Mouse (Mus musculus): Measurements from ENCODE around the gene Kdm5d. TPM values are rescaled to one million over a fixed set of nuclear protein-coding genes. Genes with fewer than 3 reads are reported as not detected.

Gene Kdm5d
- 13.3 and 18.6 TPM in 2 replicates for polyA plus RNA-seq (2014; fragmentation: Nextera tagmentation; extraction: Ambion mirVana)

GRCm38 (mm10) chrY:897393-898227 lies at the start of gene Kdm5d:
Kdm5d (plus strand) TSS chrY:897788.
- Histone ChIP-seq H3K4me2 (peak within 1 kb of the TSS; percentile 32; the same call in 1 of the 2 replicates), H3K36me3 (ENCODE audit: control insufficient read depth, insufficient read depth, low read length) (no peaks in the 10 kb centered on the region), H3K27me3 (ENCODE audit: control insufficient read depth, insufficient read depth, low read length) (no peaks in the 10 kb centered on the region), H3K9ac (ENCODE audit: low read length) (peak within 1 kb of the TSS; percentile 47; the same call in 1 of the 2 replicates), H3K4me3 (ENCODE audit: low read depth, low read length) (peak within 1 kb of the TSS; percentile 37), H3K4me1 (ENCODE audit: control insufficient read depth, insufficient read depth, low read length) (no peaks in the 10 kb centered on the region), H3K27ac (ENCODE audit: low read depth, low read length) (no peak within 1 kb of the TSS), H3K9me3 (ENCODE audit: control insufficient read depth, low read length) (no peaks in the 10 kb centered on the region)
- 2% methylated on average over 34 of the region's 34 CpGs for WGBS
- no peak for ATAC-seq (ENCODE audit: low FRiP score)
- DNase-seq (ENCODE audit: low spot score, missing footprints): peak; percentile 89

- H3K9ac ChIP-seq (ENCODE audit: low read length): no peak overlapping the region
- no peaks in the 10 kb centered on the region for H3K27me3 ChIP-seq (ENCODE audit: control insufficient read depth, insufficient read depth, low read length)
- no peak overlapping the region for H3K27ac ChIP-seq (ENCODE audit: low read depth, low read length)
- ATAC-seq (ENCODE audit: low FRiP score) (peak; percentile 50; the same call in 1 of the 2 replicates), DNase-seq (ENCODE audit: low spot score, missing footprints) (no peak)
- no peaks in the 10 kb centered on the region for H3K4me1 ChIP-seq (ENCODE audit: control insufficient read depth, insufficient read depth, low read length)
- no peaks in the 10 kb centered on the region for H3K9me3 ChIP-seq (ENCODE audit: control insufficient read depth, low read length)
- no peak overlapping the region for H3K4me3 ChIP-seq (ENCODE audit: low read depth, low read length)
- no peak overlapping the region for H3K4me2 ChIP-seq
- H3K36me3 ChIP-seq (ENCODE audit: control insufficient read depth, insufficient read depth, low read length): no peaks in the 10 kb centered on the region
Measured at GRCm38 (mm10) chrY:872404-872803, 25.2 kb upstream of the Kdm5d start.

- no peak overlapping the region for H3K4me2 ChIP-seq
- no peaks in the 10 kb centered on the region for H3K4me1 ChIP-seq (ENCODE audit: control insufficient read depth, insufficient read depth, low read length)
- no peak for DNase-seq (ENCODE audit: low spot score, missing footprints)
- no peaks in the 10 kb centered on the region for H3K27me3 ChIP-seq (ENCODE audit: control insufficient read depth, insufficient read depth, low read length)
- WGBS: 33% methylated on average over 9 of the region's 18 CpGs
- H3K9ac ChIP-seq (ENCODE audit: low read length): no peak overlapping the region
- no peak overlapping the region for H3K27ac ChIP-seq (ENCODE audit: low read depth, low read length)
- H3K4me3 ChIP-seq (ENCODE audit: low read depth, low read length): no peak overlapping the region
- H3K36me3 ChIP-seq (ENCODE audit: control insufficient read depth, insufficient read depth, low read length): no peaks in the 10 kb centered on the region
- H3K9me3 ChIP-seq (ENCODE audit: control insufficient read depth, low read length): no peaks in the 10 kb centered on the region
- ATAC-seq (ENCODE audit: low FRiP score): peak; percentile 87
Measured at GRCm38 (mm10) chrY:872855-873549, 24.6 kb upstream of the Kdm5d start.

Small RNA genes lying within 50 kb of the gene (microRNA-seq; reads per million reads assigned to microRNA genes)
- not detected for gene Gm47281

Other genes starting within 250 kb of the Kdm5d start
- not detected in 2 replicates for gene Zfy1, start 100.4 kb upstream of the Kdm5d start, polyA plus RNA-seq (2014; fragmentation: Nextera tagmentation; extraction: Ambion mirVana)
- gene Uba1y, start 79.1 kb upstream of the Kdm5d start, polyA plus RNA-seq (2014; fragmentation: Nextera tagmentation; extraction: Ambion mirVana): not detected in 2 replicates
- gene Eif2s3y, start 112.8 kb downstream of the Kdm5d start, polyA plus RNA-seq (2014; fragmentation: Nextera tagmentation; extraction: Ambion mirVana): 28.2 and 30.9 TPM in 2 replicates